Mouse (Mus musculus): ENCODE data around the gene Dlx1.
A peak's percentile ranks its signal among the peaks of the same experiment; 100 is the strongest.

Gene Dlx1

DNA sequence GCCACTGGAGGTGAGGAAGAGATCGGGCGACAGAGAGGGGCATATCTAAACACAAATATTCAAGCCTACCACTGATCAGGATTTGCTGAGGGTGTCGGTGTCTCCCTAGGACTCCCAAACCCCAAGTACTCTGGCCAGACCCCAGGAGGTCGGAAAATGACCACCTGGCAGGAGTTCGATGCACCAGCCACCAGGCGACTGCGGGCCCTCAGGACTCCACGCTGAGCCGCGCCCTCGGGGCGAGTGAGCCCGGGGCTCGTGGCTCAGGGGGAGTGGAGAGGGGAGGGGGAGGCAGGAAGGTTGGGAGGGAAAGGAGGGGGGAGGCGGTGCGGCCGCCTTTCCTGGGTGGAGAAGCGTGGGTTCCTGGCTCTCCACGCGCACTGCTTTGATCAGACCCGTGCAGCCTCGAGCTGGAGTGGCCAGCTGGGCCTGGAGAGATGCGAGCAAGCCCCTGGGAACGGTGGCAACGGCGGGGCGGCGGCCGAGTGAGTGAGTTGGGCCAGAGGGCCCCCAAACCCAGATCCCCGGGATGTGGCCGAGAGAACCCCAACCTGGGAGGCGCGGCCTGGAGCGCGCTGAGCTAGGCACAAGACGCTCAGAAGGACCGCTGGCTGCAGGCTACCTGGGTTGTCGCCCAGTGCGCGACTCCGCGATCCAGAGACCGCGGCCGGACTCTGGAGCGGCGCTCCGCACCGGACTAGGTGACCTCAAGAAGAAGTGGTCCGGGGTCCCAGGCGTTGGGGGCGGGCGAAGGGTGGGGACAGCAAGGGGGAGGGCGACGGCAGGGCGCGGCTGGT, 999 bp downstream of the Dlx1 start:
- DNase-seq (ENCODE audit: extremely low spot score) = no peak

DNA sequence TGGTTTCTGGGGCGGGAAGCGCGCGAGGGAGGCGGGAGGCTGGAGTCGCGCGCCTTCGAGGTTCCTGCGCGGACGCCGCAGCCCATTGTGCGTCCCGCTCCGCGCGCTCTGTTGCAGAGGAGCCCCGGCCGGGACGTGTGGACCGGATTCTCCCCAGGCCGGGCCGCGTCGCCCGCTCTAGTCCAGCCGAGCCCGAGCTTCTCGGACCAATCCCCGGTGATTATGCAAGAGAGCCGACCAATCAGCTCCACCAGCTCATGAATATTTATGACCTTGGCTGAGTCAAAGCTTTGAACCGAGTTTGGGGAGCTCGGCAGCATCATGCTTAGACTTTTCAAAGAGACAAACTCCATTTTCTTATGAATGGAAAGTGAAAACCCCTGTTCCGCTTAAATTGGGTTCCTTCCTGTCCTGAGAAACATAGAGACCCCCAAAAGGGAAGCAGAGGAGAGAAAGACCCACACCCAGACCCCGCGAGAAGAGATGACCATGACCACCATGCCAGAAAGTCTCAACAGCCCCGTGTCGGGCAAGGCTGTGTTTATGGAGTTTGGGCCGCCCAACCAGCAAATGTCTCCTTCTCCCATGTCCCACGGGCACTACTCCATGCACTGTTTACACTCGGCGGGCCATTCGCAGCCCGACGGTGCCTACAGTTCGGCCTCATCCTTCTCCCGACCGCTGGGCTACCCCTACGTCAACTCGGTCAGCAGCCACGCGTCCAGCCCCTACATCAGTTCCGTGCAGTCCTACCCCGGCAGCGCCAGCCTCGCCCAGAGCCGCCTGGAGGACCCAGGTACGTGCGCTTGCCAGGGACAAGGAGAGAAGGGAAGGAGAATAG, 1.8 kb downstream of the Dlx1 start:
- DNase-seq (ENCODE audit: extremely low spot score) = peak; percentile 88

DNA sequence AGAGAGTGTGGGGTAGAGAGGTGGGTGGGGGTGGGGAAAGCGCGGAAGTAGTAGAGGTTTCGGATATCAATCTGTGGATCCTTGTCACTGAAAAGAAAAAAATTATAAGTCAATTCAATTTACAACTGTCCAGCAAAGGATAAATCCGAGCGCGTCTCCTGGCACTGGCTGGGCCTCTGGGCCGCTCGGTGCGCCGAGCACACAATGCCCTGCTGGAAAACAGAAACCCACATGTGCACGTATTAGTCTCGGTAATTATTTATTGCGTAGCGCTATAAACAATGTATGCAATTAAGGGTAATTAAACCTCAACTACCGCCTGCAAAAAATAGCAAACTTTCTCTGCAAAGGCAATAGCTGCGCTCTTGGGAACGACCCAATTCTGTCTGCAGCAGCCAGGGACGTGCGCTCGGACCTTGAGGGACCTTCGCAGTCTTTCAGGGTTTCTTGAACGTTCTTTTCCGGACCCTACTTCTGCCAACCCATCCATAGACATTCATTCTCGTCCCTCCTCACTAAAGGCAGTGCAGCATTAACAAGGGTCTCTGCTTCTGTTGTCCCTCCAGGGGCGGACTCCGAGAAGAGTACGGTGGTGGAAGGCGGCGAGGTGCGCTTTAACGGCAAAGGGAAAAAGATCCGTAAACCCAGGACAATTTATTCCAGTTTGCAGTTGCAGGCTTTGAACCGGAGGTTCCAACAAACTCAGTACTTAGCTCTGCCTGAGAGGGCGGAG, 2.6 kb downstream of the Dlx1 start:
- no peak for DNase-seq (ENCODE audit: extremely low spot score)

DNA sequence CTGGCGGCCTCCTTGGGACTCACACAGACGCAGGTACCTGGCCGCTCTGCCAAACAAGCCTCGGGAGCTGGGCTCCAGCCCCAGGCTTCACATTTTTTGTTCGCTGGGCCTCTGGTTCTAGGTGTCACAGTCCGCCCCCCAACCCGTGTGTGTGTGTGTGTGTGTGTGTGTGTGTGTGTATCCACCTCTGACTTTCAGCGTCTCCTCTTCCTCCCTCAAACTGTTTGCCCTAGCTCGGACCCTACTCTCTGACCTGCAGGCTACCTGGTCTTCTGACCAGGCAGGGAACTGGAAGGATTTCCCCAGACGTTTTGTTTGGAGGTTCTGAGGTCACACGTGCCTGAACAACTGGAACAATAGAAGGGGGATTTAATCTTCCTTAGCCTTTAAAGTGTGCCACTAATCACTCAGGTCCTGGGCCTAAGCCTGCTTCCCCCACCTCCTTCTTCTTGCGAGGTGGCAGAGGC, 3.2 kb downstream of the Dlx1 start:
- no peak for DNase-seq (ENCODE audit: extremely low spot score)

DNA sequence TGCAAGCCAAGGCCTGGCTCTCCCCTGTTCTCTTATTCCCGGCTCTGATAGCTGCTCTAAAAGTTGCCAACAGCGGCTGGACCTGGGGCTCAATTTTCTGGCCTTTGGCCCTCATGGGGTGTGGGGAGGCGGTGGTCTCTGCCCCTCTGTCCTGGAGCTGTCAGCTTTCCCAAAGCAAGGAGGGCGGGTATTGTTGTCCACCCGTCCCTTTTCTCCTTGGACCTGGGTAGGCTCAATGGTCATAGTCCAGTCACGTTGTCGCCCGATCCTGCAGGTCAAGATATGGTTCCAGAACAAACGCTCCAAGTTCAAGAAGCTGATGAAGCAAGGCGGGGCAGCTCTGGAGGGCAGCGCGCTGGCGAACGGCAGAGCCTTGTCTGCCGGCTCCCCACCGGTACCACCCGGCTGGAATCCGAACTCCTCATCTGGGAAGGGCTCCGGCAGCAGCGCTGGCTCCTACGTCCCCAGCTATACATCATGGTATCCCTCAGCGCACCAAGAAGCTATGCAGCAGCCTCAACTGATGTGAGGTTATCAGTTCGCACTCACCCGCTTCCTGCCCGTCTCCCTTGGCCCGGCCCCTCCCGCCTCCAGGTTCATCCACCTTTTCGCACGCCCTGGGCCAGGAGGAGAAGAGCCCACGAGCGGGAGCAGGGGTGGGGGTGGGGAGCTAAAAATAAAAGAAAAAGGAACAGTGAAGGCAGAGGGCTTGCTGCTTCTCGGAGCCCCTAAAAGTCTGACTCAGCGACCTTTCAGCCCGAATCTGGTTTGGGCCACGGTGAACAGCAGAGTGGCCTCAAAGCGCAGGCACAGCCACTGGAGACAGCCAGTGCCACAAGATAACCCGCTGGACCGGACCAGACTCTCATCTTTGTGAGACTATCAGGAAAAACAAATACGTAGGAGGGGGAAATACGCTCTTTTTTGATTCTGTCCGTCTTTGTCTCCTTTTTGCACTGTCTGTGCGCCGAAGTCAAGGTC, 4.4 kb downstream of the Dlx1 start:
- no peak for DNase-seq (ENCODE audit: extremely low spot score)

DNA sequence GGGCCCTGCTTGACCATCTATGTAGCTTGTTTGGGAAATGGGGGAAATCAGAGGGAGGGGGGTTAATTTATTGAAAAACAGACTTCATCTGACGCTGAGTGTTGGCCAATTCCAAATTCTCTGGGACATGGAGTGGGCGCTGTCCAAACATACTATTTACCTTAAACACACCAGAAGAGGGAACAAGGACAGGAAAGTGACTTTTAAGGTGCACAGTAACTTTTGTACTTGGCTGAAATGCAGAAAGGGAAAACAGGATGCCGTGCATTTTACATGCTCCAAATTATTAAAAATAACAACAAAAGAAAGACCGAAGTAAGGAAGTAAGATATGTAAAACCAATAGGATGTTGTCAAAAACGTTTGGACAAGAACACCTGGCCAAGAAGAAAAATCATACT, 5.2 kb downstream of the Dlx1 start:
- no peak for DNase-seq (ENCODE audit: extremely low spot score)

DNA sequence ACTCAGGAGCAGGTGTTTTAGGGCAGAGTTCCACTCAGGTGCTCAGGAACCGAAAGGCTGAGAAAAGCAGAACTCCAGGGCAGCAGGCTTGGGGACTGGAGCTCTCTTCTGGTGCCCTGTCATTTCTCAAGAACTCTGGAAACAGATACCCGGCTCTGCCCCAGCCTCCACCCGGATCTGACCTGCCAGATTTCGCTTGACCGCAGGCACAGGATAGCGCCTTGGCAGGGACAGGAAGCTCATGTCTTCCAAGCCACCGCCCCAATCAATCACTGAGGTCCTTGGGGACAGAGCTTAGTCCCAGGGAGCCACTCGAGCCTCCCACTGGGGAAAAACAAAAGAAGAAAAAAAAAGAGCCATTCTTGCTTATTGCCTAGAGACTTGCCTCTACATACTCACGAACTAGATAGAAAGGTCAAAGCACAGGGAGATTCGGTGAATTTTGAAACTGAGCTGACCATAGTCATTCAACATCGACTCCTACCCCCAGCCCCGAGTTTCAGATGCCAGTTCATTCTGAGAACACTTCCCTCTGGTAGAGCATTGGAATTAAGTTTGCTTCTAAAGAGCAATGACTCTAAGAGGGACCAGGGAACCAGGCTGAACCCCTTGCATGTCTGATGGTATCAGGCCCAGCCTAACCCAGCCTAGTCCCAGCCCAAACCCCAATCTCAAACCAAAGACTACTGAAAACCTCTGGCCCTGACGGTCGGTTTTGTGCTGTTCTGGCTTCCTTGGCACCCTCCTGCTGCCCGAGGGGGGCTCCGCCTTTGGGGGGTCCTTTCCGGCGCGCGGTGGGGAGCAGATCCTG, 6.5 kb downstream of the Dlx1 start:
- DNase-seq (ENCODE audit: extremely low spot score) = no peak

DNA sequence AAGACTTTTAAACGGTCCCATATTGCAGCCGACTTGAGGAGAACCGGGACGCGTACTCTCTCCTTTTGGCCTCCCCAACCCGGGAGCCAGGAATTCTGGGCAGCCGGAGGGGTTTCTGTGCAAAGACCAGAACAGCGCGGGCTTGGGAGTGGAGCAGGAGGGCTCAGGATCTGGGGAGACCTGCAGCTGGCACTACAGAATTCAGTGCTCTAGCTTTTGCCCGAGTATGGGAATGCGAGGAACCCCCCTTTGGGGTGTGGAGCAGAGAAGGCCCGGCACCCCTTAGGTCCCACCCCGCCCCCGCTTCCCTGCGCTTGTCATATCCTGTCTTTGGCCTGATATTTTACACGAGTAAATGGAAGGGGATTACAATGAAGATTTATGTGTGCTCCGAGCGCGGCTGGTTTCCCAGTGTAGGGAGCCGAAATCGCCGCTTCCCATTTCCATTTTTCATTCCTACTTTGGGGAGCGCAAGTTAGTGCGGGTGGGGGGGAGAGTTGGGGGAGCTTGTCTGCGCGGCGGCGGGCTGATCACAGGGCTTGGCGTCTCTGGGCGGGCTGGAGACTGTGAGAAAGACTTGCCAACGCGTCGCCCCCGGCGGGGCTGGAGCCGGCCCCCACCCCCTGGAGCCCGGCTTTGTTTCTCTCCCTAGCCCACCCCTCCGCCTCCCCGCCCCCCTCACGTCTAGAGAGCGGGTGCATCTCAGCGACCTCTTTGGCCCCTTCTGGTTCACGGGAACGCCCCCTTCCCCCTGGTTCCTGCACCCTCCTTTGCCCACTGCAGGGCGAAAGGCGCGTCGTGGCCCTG, 12.9 kb downstream of the Dlx1 start:
- DNase-seq (ENCODE audit: extremely low spot score) = no peak

DNA sequence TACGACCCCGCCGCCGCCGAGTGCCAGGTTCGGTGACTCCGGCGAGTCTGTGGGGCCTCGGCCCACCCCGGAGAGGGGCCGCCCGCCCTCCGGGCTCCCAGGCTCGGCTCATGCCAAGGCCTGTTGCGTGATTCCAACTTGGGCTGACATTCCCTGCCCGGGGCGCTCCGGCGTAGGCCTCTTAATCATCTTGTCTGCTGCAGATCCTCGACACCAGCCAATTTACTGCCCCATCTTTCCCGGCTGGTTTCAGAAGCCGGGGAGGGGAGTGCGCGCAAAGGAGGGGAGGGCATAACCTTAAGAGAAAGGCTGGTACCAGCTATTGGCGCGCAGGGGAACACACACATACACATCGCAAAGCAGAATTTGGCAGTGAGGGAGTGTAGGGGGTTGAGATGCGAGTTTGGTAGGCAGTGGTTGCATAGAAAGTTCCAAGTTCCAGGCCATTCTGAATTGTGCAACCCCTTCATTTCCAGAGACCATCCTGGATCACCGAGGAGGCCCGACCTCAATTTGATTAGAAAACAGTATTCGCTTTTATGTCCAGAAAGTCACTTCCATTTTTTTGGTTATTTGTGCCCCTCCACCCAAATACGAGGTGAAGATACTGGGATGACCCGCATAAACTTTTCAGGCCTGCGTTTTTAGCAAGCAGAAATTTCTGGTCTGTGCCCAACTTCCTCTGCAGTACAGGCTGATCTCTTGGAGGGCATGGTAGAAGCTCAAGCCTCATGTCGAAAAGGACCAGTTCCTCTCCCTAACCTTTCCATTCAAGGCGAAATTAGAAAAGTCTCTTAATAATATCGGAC, 13.7 kb downstream of the Dlx1 start:
- no peak for DNase-seq (ENCODE audit: extremely low spot score)

DNA sequence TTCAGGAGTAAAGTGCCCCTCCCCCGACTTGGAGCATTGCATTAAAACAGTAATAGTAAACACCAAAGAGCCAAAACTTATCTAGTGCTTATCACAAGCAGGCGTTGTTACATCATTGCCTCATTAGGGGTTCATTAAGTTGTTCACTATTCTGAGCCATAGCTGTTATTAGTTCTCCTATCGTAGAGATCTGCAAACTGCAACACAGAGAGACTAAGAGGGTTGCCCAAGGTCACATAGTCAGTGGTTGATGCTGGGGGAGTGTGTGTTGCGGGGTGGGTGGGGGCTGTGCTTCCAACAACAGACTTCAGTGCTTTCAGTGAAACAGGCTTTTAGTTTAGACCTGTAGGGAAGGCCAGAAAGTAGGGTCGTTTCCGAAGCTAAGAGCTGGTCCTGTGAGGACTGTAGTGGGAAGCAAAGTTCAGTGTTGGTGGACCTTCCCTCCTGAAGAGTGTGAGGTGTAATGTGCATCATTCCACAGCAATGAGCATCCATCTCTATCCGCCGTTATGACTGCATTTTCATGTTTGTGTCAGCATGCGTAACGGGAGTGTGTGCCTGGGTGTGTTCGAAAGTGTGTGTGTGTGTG, 14.4 kb downstream of the Dlx1 start:
- no peak for DNase-seq (ENCODE audit: extremely low spot score)

DNA sequence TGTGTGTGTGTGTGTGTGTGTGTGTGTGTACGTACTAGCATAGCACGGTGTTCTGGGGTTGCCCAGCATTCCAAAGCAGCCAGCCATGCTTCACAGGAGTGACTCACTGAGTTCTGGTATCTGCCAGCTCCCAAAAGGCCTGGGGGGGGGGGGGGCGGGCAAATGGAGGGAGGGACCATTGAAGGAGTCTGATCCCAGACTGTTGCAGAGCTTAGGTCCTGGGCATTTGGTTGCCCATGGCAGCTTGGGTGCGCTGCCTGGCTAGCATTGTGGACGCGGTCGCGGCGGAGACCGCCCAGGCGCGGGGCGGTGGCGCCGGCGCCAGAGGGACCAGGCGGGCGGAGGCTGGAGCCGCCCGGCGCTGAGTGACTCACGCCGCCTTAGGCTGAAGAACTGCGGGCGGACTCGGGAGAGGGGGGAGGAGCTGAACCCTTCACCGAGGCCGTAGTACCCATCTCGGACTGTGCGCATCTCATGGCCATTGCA, 14.9 kb downstream of the Dlx1 start:
- DNase-seq (ENCODE audit: extremely low spot score) = peak; percentile 70

DNA sequence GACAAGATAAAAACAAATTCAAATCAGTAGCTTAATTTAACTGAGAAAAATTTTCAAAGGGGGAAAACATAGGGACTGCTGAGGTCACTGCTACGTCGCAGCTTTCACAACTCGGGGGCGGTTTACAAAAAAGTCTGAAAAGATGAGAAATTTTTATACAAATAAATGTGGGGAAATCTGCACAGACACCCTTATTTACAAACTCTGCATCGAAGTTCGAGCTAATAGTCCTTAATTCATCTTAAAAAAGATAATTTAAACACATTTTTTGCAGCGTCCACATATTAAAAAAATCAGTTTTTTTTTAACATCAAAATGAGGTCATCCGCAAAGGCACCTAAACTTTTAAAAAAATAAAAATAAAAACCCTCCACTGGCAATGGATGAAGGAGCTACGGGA, 15.6 kb downstream of the Dlx1 start:
- no peak for DNase-seq (ENCODE audit: extremely low spot score)

DNA sequence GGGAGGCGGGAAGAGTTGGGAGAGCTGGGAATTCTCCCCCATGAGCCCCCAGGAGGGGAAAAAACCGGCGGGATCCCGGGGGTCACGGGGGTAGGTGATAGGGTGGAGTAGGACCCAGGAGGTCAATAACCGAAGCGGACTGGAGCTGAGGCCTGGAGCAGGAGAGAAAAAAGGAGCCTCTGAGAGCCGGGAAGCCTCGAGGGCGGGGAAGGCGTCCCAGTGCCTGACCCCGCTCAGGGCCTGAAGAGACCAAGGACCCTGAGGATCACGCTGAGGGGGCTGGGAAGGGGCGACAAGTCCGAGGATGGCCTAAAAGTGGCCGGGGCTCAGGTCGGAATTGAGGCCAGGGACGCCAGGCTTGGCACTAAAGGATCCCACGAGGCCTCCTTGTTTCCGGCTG, 16.0 kb downstream of the Dlx1 start:
- peak; percentile 59 for DNase-seq (ENCODE audit: extremely low spot score)

DNA sequence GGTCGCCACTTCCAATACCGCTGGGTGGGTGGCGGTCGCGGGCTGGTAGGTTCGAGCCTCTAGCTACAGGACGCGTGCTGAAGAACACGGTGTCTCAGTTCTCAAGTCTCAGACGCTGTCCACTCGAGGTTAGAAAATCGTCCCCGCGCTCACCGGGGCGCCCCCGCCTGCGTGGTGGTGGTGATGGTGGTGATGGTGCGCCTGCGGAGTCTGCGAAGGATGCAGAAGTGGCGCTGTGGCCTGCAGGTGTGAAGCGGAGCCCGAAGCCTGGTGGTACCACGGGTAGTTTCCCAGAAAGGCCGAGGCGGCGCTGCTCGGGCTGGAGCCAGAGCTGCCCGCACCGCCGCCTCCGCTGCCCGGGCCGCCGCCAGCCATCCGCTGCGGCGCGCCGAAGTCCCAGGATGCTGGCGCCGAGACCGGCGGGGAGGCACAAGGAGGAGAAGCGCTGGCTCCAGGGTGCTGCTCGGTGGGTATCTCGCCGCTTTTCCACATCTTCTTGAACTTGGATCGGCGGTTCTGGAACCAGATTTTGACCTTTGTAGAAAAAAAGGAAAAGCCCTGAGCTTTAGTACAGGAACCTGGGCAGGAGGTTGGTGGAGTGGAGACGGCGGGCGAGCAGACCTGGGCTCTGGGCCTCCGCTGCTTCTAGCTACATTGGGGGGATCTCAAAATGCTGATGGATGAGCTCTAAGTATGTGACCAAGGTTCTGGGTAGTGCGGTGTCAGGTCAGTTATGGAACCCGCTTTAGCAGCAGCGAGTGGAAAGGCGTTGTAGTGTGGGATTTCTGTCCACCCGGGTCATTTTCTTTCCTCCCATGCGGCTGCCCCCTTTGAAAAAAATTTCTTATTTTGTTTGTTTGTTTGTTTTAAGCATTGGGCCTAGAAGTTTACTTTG, 16.7 kb downstream of the Dlx1 start:
- peak; percentile 70 for DNase-seq (ENCODE audit: extremely low spot score)

DNA sequence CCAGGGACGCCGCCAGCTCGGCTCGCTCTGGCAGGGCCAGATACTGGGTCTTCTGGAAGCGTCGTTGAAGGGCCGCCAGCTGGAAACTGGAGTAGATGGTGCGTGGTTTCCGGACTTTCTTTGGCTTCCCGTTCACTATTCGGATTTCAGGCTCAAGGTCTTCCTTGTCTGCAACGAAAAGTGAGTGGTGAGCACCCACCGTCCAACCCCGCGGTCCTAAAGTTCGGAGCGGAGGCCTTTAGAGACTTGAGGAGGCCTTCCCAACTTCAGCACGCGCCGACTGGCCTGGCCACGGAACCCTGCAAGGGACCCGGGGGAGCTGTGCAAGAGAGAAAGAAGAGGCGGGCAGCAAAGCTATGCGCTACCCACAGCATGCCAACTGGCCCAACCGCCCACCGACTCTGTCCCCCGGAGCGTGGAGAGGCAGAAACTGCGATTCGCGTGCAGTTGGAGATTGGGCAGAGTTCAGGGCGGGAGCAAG, 17.5 kb downstream of the Dlx1 start:
- peak; percentile 55 for DNase-seq (ENCODE audit: extremely low spot score)

DNA sequence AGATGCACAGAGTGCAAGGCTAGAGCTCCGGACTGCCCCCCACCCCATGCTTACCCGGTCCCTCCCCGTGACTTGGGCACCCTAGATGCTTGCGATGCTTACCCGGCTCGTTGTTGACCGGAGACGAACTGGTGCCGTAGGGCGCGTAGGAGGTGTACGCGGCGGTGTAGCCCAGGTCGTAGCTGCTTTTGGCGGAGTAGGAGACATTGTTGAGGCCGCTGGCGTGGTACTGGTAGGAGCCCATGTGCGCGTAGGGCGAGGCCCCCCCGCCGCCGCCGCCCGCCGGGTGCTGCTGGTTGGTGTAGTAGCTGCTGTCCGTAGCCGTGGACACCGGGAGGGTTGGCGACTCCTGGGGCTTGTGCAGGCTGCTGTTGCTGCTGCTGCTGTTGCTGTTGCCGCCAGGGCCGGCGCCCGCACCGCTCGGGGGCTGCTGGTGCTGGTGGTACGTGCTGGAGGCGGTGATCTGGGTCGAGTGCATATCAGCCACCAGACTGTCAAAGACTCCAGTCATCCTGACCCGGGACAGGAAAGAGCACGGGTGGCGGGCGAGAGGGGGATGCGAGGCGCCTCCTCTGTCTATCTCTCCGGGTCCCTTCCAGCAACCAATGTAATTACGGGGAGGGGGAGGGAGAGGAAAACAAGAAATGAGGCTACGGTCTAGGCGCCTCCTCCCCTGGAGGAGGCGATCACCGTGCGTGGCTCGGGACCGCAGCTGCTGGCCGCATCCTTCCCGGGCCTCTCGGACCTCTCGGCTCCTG, 18.1 kb downstream of the Dlx1 start:
- peak; percentile 75 for DNase-seq (ENCODE audit: extremely low spot score)
